Mouse (Mus musculus): ENCODE data around the gene Herc6. TPM values are rescaled to one million over a fixed set of nuclear protein-coding genes. Genes with fewer than 3 reads are reported as not detected.

Herc6 gene
- 37.9 and 53.1 TPM in 2 replicates for polyA plus RNA-seq (2012; ENCODE audit: insufficient read depth, insufficient read length, missing spikeins)

- H3K4me1 ChIP-seq (ENCODE audit: control insufficient read depth, insufficient read depth, low read length) = no peaks in the 10 kb centered on the region
- H3K27ac ChIP-seq (ENCODE audit: insufficient read depth, low read depth, low read length) = peak within 1 kb of the TSS; percentile 57
- H3K4me3 ChIP-seq (ENCODE audit: insufficient read depth, low read length) = peak within 1 kb of the TSS; percentile 88
- TF ChIP-seq CTCF (IDR thresholded peaks at IDR 0.05; ENCODE audit: low read depth, low read length) (no peak), POLR2A (IDR thresholded peaks at IDR 0.05; ENCODE audit: borderline replicate concordance, low read depth, low read length) (no peak)
These were observed at the start of gene Herc6 for GRCm38 (mm10) chr6:57580881-57581548. Gene Herc6 (plus strand): TSS chr6:57581000.

GRCm38 (mm10) chr6:57531011-57531410 lies 49.8 kb upstream of the Herc6 start:
- H3K27ac ChIP-seq (ENCODE audit: insufficient read depth, low read depth, low read length) = no peak overlapping the region
- no peak overlapping the region for H3K4me3 ChIP-seq (ENCODE audit: insufficient read depth, low read length)
- peaks cover 5% of the 10 kb centered on the region for H3K4me1 ChIP-seq (ENCODE audit: control insufficient read depth, insufficient read depth, low read length)
- TF ChIP-seq POLR2A (IDR thresholded peaks at IDR 0.05; ENCODE audit: borderline replicate concordance, low read depth, low read length) = no peak
- no peak for TF ChIP-seq CTCF (IDR thresholded peaks at IDR 0.05; ENCODE audit: low read depth, low read length)

- Histone ChIP-seq H3K4me3 (ENCODE audit: insufficient read depth, low read length) (no peak overlapping the region), H3K4me1 (ENCODE audit: control insufficient read depth, insufficient read depth, low read length) (peaks cover 5% of the 10 kb centered on the region), H3K27ac (ENCODE audit: insufficient read depth, low read depth, low read length) (no peak overlapping the region)
- TF ChIP-seq CTCF (IDR thresholded peaks at IDR 0.05; ENCODE audit: low read depth, low read length) (no peak), POLR2A (IDR thresholded peaks at IDR 0.05; ENCODE audit: borderline replicate concordance, low read depth, low read length) (no peak)
These were observed 49.4 kb upstream of the Herc6 start for GRCm38 (mm10) chr6:57531441-57531840.

- Histone ChIP-seq H3K4me1 (ENCODE audit: control insufficient read depth, insufficient read depth, low read length) (peaks cover 5% of the 10 kb centered on the region), H3K27ac (ENCODE audit: insufficient read depth, low read depth, low read length) (no peak overlapping the region), H3K4me3 (ENCODE audit: insufficient read depth, low read length) (no peak overlapping the region)
- TF ChIP-seq CTCF (IDR thresholded peaks at IDR 0.05; ENCODE audit: low read depth, low read length) = no peak
- TF ChIP-seq POLR2A (IDR thresholded peaks at IDR 0.05; ENCODE audit: borderline replicate concordance, low read depth, low read length) = no peak
These were observed 48.8 kb upstream of the Herc6 start for GRCm38 (mm10) chr6:57532022-57532421.

- peak overlapping the region; percentile 84; the same call in 1 of the 2 replicates for H3K4me3 ChIP-seq (ENCODE audit: insufficient read depth, low read length)
- 0 out of 2 replicates have a peak overlapping the region, but pooled peaks have one; percentile 29 for H3K27ac ChIP-seq (ENCODE audit: insufficient read depth, low read depth, low read length)
- TF ChIP-seq CTCF (IDR thresholded peaks at IDR 0.05; ENCODE audit: low read depth, low read length) (no peak), POLR2A (IDR thresholded peaks at IDR 0.05; ENCODE audit: borderline replicate concordance, low read depth, low read length) (no peak)
- peaks cover 5% of the 10 kb centered on the region for H3K4me1 ChIP-seq (ENCODE audit: control insufficient read depth, insufficient read depth, low read length)
These were observed 47.4 kb upstream of the Herc6 start for GRCm38 (mm10) chr6:57533410-57533809.

GRCm38 (mm10) chr6:57534231-57534610 lies 46.6 kb upstream of the Herc6 start:
- TF ChIP-seq POLR2A (IDR thresholded peaks at IDR 0.05; ENCODE audit: borderline replicate concordance, low read depth, low read length) = no peak
- no peak for TF ChIP-seq CTCF (IDR thresholded peaks at IDR 0.05; ENCODE audit: low read depth, low read length)
- Histone ChIP-seq H3K27ac (ENCODE audit: insufficient read depth, low read depth, low read length) (peak overlapping the region; percentile 53), H3K4me3 (ENCODE audit: insufficient read depth, low read length) (peak overlapping the region; percentile 84), H3K4me1 (ENCODE audit: control insufficient read depth, insufficient read depth, low read length) (peaks cover 5% of the 10 kb centered on the region)

GRCm38 (mm10) chr6:57534611-57535286 lies 46.1 kb upstream of the Herc6 start:
- TF ChIP-seq CTCF (IDR thresholded peaks at IDR 0.05; ENCODE audit: low read depth, low read length) = no peak
- no peak for TF ChIP-seq POLR2A (IDR thresholded peaks at IDR 0.05; ENCODE audit: borderline replicate concordance, low read depth, low read length)
- H3K4me1 ChIP-seq (ENCODE audit: control insufficient read depth, insufficient read depth, low read length) = peaks cover 6% of the 10 kb centered on the region
- peak overlapping the region; percentile 53 for H3K27ac ChIP-seq (ENCODE audit: insufficient read depth, low read depth, low read length)
- H3K4me3 ChIP-seq (ENCODE audit: insufficient read depth, low read length) = peak overlapping the region; percentile 84

GRCm38 (mm10) chr6:57535386-57535936 lies 45.3 kb upstream of the Herc6 start, which contains the start of gene Ppm1k:
Gene Ppm1k (minus strand): TSS chr6:57535468.
- Histone ChIP-seq H3K4me1 (ENCODE audit: control insufficient read depth, insufficient read depth, low read length) (peaks cover 6% of the 10 kb centered on the region), H3K27ac (ENCODE audit: insufficient read depth, low read depth, low read length) (peak within 1 kb of the TSS; percentile 53), H3K4me3 (ENCODE audit: insufficient read depth, low read length) (peak within 1 kb of the TSS; percentile 84)
- TF ChIP-seq POLR2A (IDR thresholded peaks at IDR 0.05; ENCODE audit: borderline replicate concordance, low read depth, low read length) = no peak

GRCm38 (mm10) chr6:57535971-57536669 lies 44.7 kb upstream of the Herc6 start:
- Histone ChIP-seq H3K27ac (ENCODE audit: insufficient read depth, low read depth, low read length) (peak overlapping the region; percentile 41), H3K4me1 (ENCODE audit: control insufficient read depth, insufficient read depth, low read length) (peaks cover 6% of the 10 kb centered on the region), H3K4me3 (ENCODE audit: insufficient read depth, low read length) (peak overlapping the region; percentile 61)
- TF ChIP-seq POLR2A (IDR thresholded peaks at IDR 0.05; ENCODE audit: borderline replicate concordance, low read depth, low read length) (no peak), CTCF (IDR thresholded peaks at IDR 0.05; ENCODE audit: low read depth, low read length) (no peak)

All from bone marrow macrophage, adult 2 months (primary cell).